Mouse (Mus musculus) hindbrain, embryonic 14.5 days (tissue): ENCODE measurements at regions not wholly inside any gene's neighbourhood (a gene's known extent, or its start where the extent isn't known, plus 50 kb on each side); places are given as distances from the start of the nearest gene placed in this dataset.

Experiments
- ATAC-seq: fragments of 200-750 bp; cut with Nextera tagmentation; 2 replicates; pipeline ENCODE4 v1.8.0; 2017; ENCODE audit warnings: moderate number of reproducible peaks, mild to moderate bottlenecking, moderate TSS enrichment, moderate library complexity; ENCODE audit not compliant: low FRiP score
- DNase-seq: peaks from one replicate; pipeline ENCODE4 v3.0.0-alpha.2; 2015; ENCODE audit warnings: low spot score
- H3K27ac ChIP-seq: fragments of 300-500 bp; sonication (generic); 2 replicates; pipeline ENCODE4 v1.5.1; 2014; ENCODE audit warnings: mild to moderate bottlenecking, moderate library complexity
- H3K27me3 ChIP-seq: fragments of 300-500 bp; sonication (generic); 2 replicates; pipeline ENCODE4 v1.6.1; 2014; ENCODE audit warnings: mild to moderate bottlenecking, low read length, mixed read lengths; ENCODE audit not compliant: control insufficient read depth, insufficient read depth
- H3K36me3 ChIP-seq: fragments of 300-500 bp; sonication (generic); replicated peaks from 2 replicates; pipeline ENCODE4 v1.6.1; 2014; ENCODE audit not compliant: control insufficient read depth, insufficient read depth
- H3K4me1 ChIP-seq: fragments of 300-500 bp; sonication (generic); replicated peaks from 2 replicates; pipeline ENCODE4 v1.6.1; 2014; ENCODE audit warnings: antibody characterized with exemption, low read length, mixed read lengths; ENCODE audit not compliant: control insufficient read depth, insufficient read depth
- H3K4me2 ChIP-seq: fragments of 300-500 bp; sonication (generic); replicated peaks from 2 replicates; pipeline ENCODE4 v1.6.1; 2014; ENCODE audit warnings: mild to moderate bottlenecking, moderate library complexity
- H3K4me3 ChIP-seq: fragments of 300-500 bp; sonication (generic); replicated peaks from 2 replicates; pipeline ENCODE4 v1.5.1; 2014; ENCODE audit warnings: mild to moderate bottlenecking, low read length
- H3K9ac ChIP-seq: fragments of 300-500 bp; sonication (generic); 2 replicates; pipeline ENCODE4 v1.6.1; 2014
- H3K9me3 ChIP-seq: fragments of 300-500 bp; sonication (generic); 2 replicates; pipeline ENCODE4 v1.6.1; 2016; ENCODE audit warnings: low read length; ENCODE audit not compliant: control insufficient read depth
- WGBS: fragments of 180-500 bp; shearing (Covaris S2); extraction: QIAGEN DNeasy Blood & Tissue Kit; methylation state at CpG from one replicate; pipeline ENCODE4 v1.1.7; 2014; 5-methylcytosine and 5-hydroxymethylcytosine counted together

- ATAC-seq (peak; percentile 85), DNase-seq (peak; percentile 66)
- H3K9me3 ChIP-seq: 0 out of 2 replicates have a peak, but pooled peaks cover 5% of the 10 kb centered on the region
- WGBS: 15% methylated on average over 7 of the region's 7 CpGs
- H3K4me1 ChIP-seq: peaks cover 31% of the 10 kb centered on the region
- H3K27me3 ChIP-seq: no peaks in the 10 kb centered on the region
- no peak overlapping the region for H3K4me3 ChIP-seq
- H3K4me2 ChIP-seq: no peak overlapping the region
- H3K27ac ChIP-seq: peak overlapping the region; percentile 86
- H3K36me3 ChIP-seq: no peaks in the 10 kb centered on the region
- H3K9ac ChIP-seq: no peak overlapping the region; the same call in 1 of the 2 replicates
Observed at GRCm38 (mm10) chr17:15993361-15994287, 162.8 kb upstream of the Rgmb start.

- Histone ChIP-seq H3K36me3 (no peaks in the 10 kb centered on the region), H3K9me3 (no peaks in the 10 kb centered on the region), H3K4me3 (no peak overlapping the region), H3K4me2 (no peak overlapping the region), H3K27ac (no peak overlapping the region), H3K9ac (no peak overlapping the region), H3K4me1 (peaks cover 31% of the 10 kb centered on the region), H3K27me3 (no peaks in the 10 kb centered on the region)
- ATAC-seq (no peak), DNase-seq (no peak)
- WGBS: 46% methylated on average over 5 of the region's 5 CpGs
Observed at GRCm38 (mm10) chr17:15991916-15992315, 161.1 kb upstream of the Rgmb start.

DNA sequence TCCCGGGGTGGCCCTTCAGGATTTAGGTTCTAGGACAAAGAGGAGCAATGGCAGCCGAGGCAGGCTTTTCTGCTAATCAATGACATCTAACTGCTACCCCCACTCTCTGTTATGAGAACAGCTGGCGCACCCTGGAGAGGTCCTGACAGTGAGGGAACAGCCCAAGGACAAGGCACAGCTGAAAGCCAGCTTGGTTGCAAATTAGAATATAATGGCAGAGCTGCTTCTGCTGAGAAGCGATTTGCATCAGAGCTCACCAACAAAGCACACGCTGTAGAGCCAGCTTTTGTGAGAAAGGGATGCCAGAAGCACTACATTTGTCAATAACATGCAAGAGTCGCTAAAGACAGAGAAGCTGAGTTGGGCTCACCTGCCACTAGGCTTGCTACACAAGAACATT lies 159.5 kb upstream of the Rgmb start:
- Histone ChIP-seq H3K4me2 (peak overlapping the region; percentile 2; the same call in 1 of the 2 replicates), H3K9me3 (no peaks in the 10 kb centered on the region), H3K36me3 (no peaks in the 10 kb centered on the region), H3K27me3 (no peaks in the 10 kb centered on the region), H3K27ac (peak overlapping the region; percentile 90), H3K4me1 (peaks cover 30% of the 10 kb centered on the region), H3K9ac (peak overlapping the region; percentile 24; the same call in 1 of the 2 replicates), H3K4me3 (no peak overlapping the region)
- ATAC-seq (peak; percentile 88), DNase-seq (peak; percentile 71)
- 4% methylated on average over 6 of the region's 6 CpGs for WGBS

GRCm38 (mm10) chr17:15981558-15981957 lies 150.7 kb upstream of the Rgmb start:
- Histone ChIP-seq H3K4me3 (no peak overlapping the region), H3K27ac (0 out of 2 replicates have a peak overlapping the region, but pooled peaks have one; percentile 39), H3K27me3 (no peaks in the 10 kb centered on the region), H3K9me3 (no peaks in the 10 kb centered on the region), H3K4me1 (peaks cover 6% of the 10 kb centered on the region; the same call in 1 of the 2 replicates), H3K4me2 (no peak overlapping the region), H3K36me3 (no peaks in the 10 kb centered on the region), H3K9ac (no peak overlapping the region)
- WGBS: 23% methylated on average over 2 of the region's 2 CpGs
- ATAC-seq (peak; percentile 13; the same call in 1 of the 2 replicates), DNase-seq (no peak)

DNA sequence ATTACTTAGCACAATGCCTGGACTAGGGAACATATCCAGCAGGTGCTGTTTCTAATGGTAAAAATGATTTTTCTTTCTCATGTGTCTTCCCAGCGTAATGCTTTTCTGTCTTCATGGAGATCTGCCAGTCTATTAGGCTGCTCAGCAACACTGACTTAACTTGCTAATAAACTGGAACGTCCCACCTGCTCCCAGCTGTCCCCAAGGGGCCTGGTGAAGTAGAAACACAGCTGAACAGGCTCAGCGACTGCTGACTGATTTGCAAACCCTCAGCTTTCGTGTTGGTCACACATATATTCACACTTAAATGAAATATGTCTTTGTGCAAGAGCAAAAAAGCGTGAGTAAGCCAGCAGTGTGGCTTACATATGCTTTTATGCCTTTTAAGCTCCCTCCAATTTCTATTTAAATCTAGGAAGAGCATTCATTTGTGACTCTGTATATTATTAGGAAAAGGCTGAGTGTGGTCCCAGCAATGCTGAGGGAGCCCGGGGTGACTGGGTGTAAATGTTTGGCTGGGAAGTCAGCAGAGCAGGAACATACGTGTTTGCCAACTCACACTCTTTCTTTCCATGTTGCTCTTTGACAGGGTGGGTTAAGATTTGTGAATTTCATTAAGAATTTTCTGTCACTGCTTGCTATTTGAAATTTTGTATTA lies 146.7 kb upstream of the Rgmb start:
- DNase-seq: peak; percentile 66
- Histone ChIP-seq H3K9ac (0 out of 2 replicates have a peak overlapping the region, but pooled peaks have one; percentile 2), H3K9me3 (no peaks in the 10 kb centered on the region), H3K4me1 (peaks cover 6% of the 10 kb centered on the region; the same call in 1 of the 2 replicates), H3K36me3 (no peaks in the 10 kb centered on the region), H3K4me3 (no peak overlapping the region), H3K27me3 (no peaks in the 10 kb centered on the region), H3K27ac (peak overlapping the region; percentile 58), H3K4me2 (no peak overlapping the region)
- ATAC-seq: peak; percentile 91
- 14% methylated on average over 7 of the region's 7 CpGs for WGBS

DNA sequence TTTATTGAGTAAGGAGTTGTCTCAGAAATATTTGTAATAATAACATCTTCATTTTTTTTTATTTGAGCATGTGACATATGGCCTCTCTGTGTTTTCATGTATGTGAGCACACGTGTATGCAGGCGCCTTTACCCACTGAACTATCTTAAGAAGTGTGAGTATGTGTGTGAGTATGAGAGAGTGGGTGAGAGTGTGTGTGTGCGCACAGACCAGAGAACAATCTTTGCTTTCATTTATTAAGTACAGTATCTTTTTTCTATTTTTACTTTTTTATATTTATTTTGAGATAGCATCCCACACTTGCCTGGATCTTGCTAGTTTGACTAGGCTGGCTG lies 140.5 kb upstream of the Rgmb start:
- Histone ChIP-seq H3K27me3 (no peaks in the 10 kb centered on the region), H3K4me2 (no peak overlapping the region), H3K9me3 (no peaks in the 10 kb centered on the region), H3K4me1 (no peaks in the 10 kb centered on the region), H3K9ac (no peak overlapping the region), H3K27ac (no peak overlapping the region), H3K4me3 (no peak overlapping the region), H3K36me3 (no peaks in the 10 kb centered on the region)
- 92% methylated on average over 3 of the region's 3 CpGs for WGBS
- DNase-seq (no peak), ATAC-seq (no peak)

DNA sequence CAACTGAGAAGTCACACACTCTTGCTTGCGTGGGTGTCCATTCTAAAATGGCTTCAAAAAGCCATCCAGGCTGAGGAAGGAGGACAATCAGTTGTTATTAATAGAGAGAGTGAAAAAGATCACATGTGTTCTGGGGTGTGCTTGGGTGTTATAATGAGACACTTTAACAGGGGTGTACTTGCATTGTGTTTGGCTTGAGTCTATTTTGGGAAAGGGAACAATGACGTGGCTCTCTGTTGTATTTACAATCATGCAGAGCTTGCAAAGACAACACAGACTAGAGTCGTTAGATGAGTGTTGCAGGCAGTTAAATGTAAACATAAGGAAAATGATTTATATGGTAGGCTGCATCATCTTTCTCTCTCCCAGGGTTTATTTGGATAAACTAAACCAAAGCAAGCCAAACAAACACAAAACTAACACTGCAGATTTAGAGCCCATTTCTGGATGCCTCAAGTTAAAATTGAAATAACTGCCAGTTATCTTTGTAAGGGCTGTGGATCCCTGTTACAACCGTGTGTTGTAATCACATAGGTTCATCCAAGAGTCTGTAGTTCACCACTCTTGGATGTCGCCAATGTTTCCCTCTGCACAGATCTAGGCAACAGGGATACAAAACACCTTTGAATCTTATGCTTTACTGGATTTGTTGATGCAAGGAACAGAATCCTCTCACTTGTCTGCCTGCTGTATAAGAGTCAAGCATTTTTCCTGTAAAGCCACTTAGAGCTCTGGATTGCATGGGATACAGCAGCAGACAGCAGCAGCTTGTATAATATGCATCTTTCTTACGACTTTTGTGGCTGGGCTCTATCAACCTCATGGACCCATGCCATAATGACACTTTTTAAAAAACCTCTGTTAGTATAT lies 139.9 kb upstream of the Rgmb start:
- H3K4me3 ChIP-seq: no peak overlapping the region
- H3K4me2 ChIP-seq: no peak overlapping the region
- DNase-seq (no peak), ATAC-seq (no peak)
- WGBS: 74% methylated on average over 6 of the region's 6 CpGs
- H3K36me3 ChIP-seq: no peaks in the 10 kb centered on the region
- no peak overlapping the region for H3K9ac ChIP-seq
- H3K9me3 ChIP-seq: no peaks in the 10 kb centered on the region
- no peaks in the 10 kb centered on the region for H3K27me3 ChIP-seq
- H3K4me1 ChIP-seq: no peaks in the 10 kb centered on the region
- H3K27ac ChIP-seq: no peak overlapping the region

GRCm38 (mm10) chr17:15968331-15968730 lies 137.5 kb upstream of the Rgmb start:
- 85% methylated on average over 5 of the region's 5 CpGs for WGBS
- Histone ChIP-seq H3K4me2 (no peak overlapping the region), H3K27ac (no peak overlapping the region), H3K9ac (no peak overlapping the region), H3K9me3 (no peaks in the 10 kb centered on the region), H3K27me3 (no peaks in the 10 kb centered on the region), H3K36me3 (no peaks in the 10 kb centered on the region), H3K4me1 (no peaks in the 10 kb centered on the region), H3K4me3 (no peak overlapping the region)
- DNase-seq: no peak
- ATAC-seq: no peak

DNA sequence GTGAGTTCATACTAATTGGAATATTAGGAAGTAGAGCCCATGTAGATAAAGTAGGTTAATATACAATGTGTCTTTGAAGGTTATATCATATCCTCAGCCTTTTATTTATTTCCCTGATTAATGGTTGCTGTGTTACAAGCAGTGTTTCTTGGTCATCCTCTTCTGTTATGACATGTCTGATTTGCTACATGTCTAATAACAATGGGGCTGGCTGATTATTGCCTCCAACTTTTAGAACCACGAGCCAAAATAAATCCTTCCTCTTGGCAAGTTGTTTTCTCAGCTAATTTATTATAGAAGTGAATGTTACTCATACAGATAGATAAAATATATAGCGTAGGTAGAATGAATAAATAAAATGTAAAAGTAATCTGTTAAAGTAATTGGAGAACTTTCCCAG lies 124.8 kb upstream of the Rgmb start:
- H3K36me3 ChIP-seq: no peaks in the 10 kb centered on the region
- no peaks in the 10 kb centered on the region for H3K4me1 ChIP-seq
- no peak overlapping the region for H3K27ac ChIP-seq
- H3K4me3 ChIP-seq: no peak overlapping the region
- 82% methylated on average over 2 of the region's 2 CpGs for WGBS
- H3K4me2 ChIP-seq: no peak overlapping the region
- peaks cover 4% of the 10 kb centered on the region; the same call in 1 of the 2 replicates for H3K9me3 ChIP-seq
- no peaks in the 10 kb centered on the region for H3K27me3 ChIP-seq
- ATAC-seq (no peak), DNase-seq (no peak)
- no peak overlapping the region for H3K9ac ChIP-seq
